Mouse (Mus musculus): ENCODE data around the gene AL607142.1.

The AL607142.1 gene

GRCm38 (mm10) chr4:120064696-120065095 is at the start of gene AL607142.1:
AL607142.1 (plus strand) TSS chr4:120064996.
- no peak for DNase-seq

GRCm38 (mm10) chr4:120018426-120018825 is 46.4 kb upstream of the AL607142.1 start:
- no peak for DNase-seq

GRCm38 (mm10) chr4:120022392-120022791 is 42.4 kb upstream of the AL607142.1 start:
- DNase-seq: no peak

- no peak for DNase-seq
Observed at GRCm38 (mm10) chr4:120023221-120023840, 41.5 kb upstream of the AL607142.1 start.

- DNase-seq: no peak
Observed at GRCm38 (mm10) chr4:120024071-120024470, 40.7 kb upstream of the AL607142.1 start.

GRCm38 (mm10) chr4:120027671-120028070 is 37.1 kb upstream of the AL607142.1 start:
- DNase-seq: no peak

- DNase-seq: no peak
Observed at GRCm38 (mm10) chr4:120029937-120030336, 34.9 kb upstream of the AL607142.1 start.

- DNase-seq: peak; percentile 48
Observed at GRCm38 (mm10) chr4:120032320-120032983, 32.3 kb upstream of the AL607142.1 start.

- DNase-seq: no peak
Observed at GRCm38 (mm10) chr4:120032984-120033355, 31.8 kb upstream of the AL607142.1 start.

GRCm38 (mm10) chr4:120036294-120036693 is 28.5 kb upstream of the AL607142.1 start:
- no peak for DNase-seq

- DNase-seq: no peak
Observed at GRCm38 (mm10) chr4:120037007-120037406, 27.8 kb upstream of the AL607142.1 start.

- DNase-seq: no peak
Observed at GRCm38 (mm10) chr4:120041520-120041919, 23.3 kb upstream of the AL607142.1 start.

- no peak for DNase-seq
Observed at GRCm38 (mm10) chr4:120042480-120042879, 22.3 kb upstream of the AL607142.1 start.

GRCm38 (mm10) chr4:120044612-120045011 is 20.2 kb upstream of the AL607142.1 start:
- no peak for DNase-seq

GRCm38 (mm10) chr4:120045131-120045537 is 19.7 kb upstream of the AL607142.1 start:
- no peak for DNase-seq

- no peak for DNase-seq
Observed at GRCm38 (mm10) chr4:120045871-120046270, 18.9 kb upstream of the AL607142.1 start.

- DNase-seq: no peak
Observed at GRCm38 (mm10) chr4:120047060-120047459, 17.7 kb upstream of the AL607142.1 start.

GRCm38 (mm10) chr4:120048274-120048673 is 16.5 kb upstream of the AL607142.1 start:
- DNase-seq: no peak

- DNase-seq: no peak
Observed at GRCm38 (mm10) chr4:120049857-120050256, 14.9 kb upstream of the AL607142.1 start.

GRCm38 (mm10) chr4:120052481-120052880 is 12.3 kb upstream of the AL607142.1 start:
- no peak for DNase-seq

GRCm38 (mm10) chr4:120053026-120054005 is 11.5 kb upstream of the AL607142.1 start:
- no peak for DNase-seq

GRCm38 (mm10) chr4:120054145-120054544 is 10.7 kb upstream of the AL607142.1 start:
- DNase-seq: no peak

GRCm38 (mm10) chr4:120056451-120056850 is 8.3 kb upstream of the AL607142.1 start:
- no peak for DNase-seq

Data from kidney, adult 9 months (tissue).